9 mouse cellular contexts compared by ENCODE assay signal in the genomic region with DNA sequence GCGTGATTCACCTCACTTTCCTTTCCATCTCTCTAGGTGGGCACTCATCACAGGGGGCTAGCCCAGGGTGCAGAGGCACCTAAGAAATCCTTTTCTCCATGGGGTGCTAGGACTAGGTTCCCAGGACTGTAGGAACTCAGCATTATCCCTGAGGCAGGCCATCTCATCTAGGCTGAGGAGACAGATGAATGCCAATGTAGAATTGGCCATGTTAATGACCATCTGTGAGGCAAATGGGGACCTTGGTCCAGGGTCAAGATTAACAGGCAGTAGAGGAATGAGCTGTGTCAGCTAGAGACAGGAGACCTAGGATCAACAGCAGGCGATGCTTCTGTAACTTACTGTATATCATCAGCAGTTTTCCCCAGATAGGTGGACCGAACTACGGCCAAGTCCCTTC. TPM values are rescaled to one million over a fixed set of nuclear protein-coding genes. Genes with fewer than 3 reads are reported as not detected.
DNase-seq lines count a peak whose midpoint lies in the region; ATAC-seq and TF ChIP-seq lines count a peak whose summit lies in the region.
"Had no signal": no experiment of that assay in that cellular context is flagged by ENCODE, and none has a peak within 500 bp of the region (broad histone marks: within the 10 kb centered on the region; RNA-seq: fewer than 3 reads in every experiment).

No protein-coding gene starts in this region.

- H3K9ac ChIP-seq in intestine, postnatal 0 days (ENCODE audit: low read depth, low read length): no peak overlapping the region

- H3K27me3 ChIP-seq in intestine, postnatal 0 days (replicated peaks; ENCODE audit: control insufficient read depth, insufficient read depth, low read length): no peaks in the 10 kb centered on the region
- no peaks in the 10 kb centered on the region for H3K27me3 ChIP-seq in myocyte (ENCODE audit: control insufficient read depth, insufficient read depth, insufficient read length)
- H3K27me3 ChIP-seq: Patski had no signal

- no peaks in the 10 kb centered on the region for H3K9me3 ChIP-seq in intestine, postnatal 0 days (ENCODE audit: control insufficient read depth)

- no peak overlapping the region for H3ac ChIP-seq in myocyte (ENCODE audit: control insufficient read depth, insufficient read length)

- no peak for ATAC-seq in intestine, postnatal 0 days

- no peak for TF ChIP-seq POLR2A in myocyte (IDR thresholded peaks at IDR 0.05; ENCODE audit: insufficient read length, low read depth)

- intact Hi-C loops in left cerebral cortex, adult 2 months (cut with DNase I): loop anchor here (2.0 to 10.0 kb wide), 4 partner anchors 49 to 215 kb away; partner anchors contain the start of genes Col1a1, Ppp1r9b and Sgca
- intact Hi-C loops in left cerebral cortex, postnatal 4 days (cut with DNase I): loop anchor here (10.0 kb wide), 1 partner anchor 215 kb away; no protein-coding TSS in a partner anchor

- H3K27ac ChIP-seq in left cerebral cortex, adult 2 months: peak overlapping the region; percentile 91
- H3K27ac ChIP-seq in intestine, postnatal 0 days (ENCODE audit: low read depth, low read length): peak overlapping the region; percentile 94

- H3K4me2 ChIP-seq in intestine, postnatal 0 days (replicated peaks; ENCODE audit: low read depth): peak overlapping the region; percentile 88
- peak overlapping the region; percentile 94 for H3K4me2 ChIP-seq in myocyte (ENCODE audit: low read depth)

- no peak for TF ChIP-seq CTCF in left cerebral cortex, adult 2 months (IDR thresholded peaks at IDR 0.05)
- no peak for TF ChIP-seq CTCF in intestine, postnatal 0 days (IDR thresholded peaks at IDR 0.05; ENCODE audit: low read depth)

- peaks cover 26% of the 10 kb centered on the region for H3K36me3 ChIP-seq in intestine, postnatal 0 days (ENCODE audit: control insufficient read depth, insufficient read depth)
- H3K36me3 ChIP-seq in myocyte (ENCODE audit: control insufficient read depth, insufficient read depth): no peaks in the 10 kb centered on the region

- peak overlapping the region; percentile 83 for H3K4me3 ChIP-seq in left cerebral cortex, adult 2 months
- peak overlapping the region; percentile 82; the same call in 1 of the 2 replicates for H3K4me3 ChIP-seq in intestine, postnatal 0 days (ENCODE audit: low read depth, low read length)
- H3K4me3 ChIP-seq in myocyte: peak overlapping the region; percentile 35

- DNase-seq in left cerebral cortex, adult 2 months (ENCODE audit: extremely low spot score in 1 of 2, low spot score in 2 of 2): no peak
- DNase-seq in left cerebral cortex, postnatal 4 days: no peak
- DNase-seq in cerebellum, postnatal 36 days: peak; percentile 65 to 77
- DNase-seq in right cerebral cortex, postnatal 4 days: no peak
- DNase-seq in B cell, adult 2 months: no peak
- no peak for DNase-seq in frontal cortex, adult 2 months (ENCODE audit: extremely low spot score in 1 of 2, low spot score in 1 of 2)

- no peaks in the 10 kb centered on the region for H3K79me2 ChIP-seq in myocyte (ENCODE audit: control insufficient read depth, insufficient read depth)

- peaks cover 6% of the 10 kb centered on the region for H3K4me1 ChIP-seq in intestine, postnatal 0 days (replicated peaks; ENCODE audit: control insufficient read depth, insufficient read depth, low read length)

- 61% methylated on average over 4 of the region's 4 CpGs for WGBS in intestine, postnatal 0 days

TF ChIP-seq in myocyte, 11 proteins besides CTCF, POLR2A, EP300 and RAD21:
- TF ChIP-seq MYOD1 (IDR thresholded peaks at IDR 0.05; ENCODE audit: control insufficient read depth in 1 of 3, insufficient read length in 2 of 3, low read depth in 2 of 3) (no peak), SRF (IDR thresholded peaks at IDR 0.05; ENCODE audit: control insufficient read depth, insufficient read length, low read depth) (no peak), CEBPB (IDR thresholded peaks at IDR 0.05; ENCODE audit: insufficient read depth, poor library complexity, severe bottlenecking) (no peak), MYOG (IDR thresholded peaks at IDR 0.05; ENCODE audit: control insufficient read depth in 1 of 3, insufficient read depth in 1 of 3, insufficient read length in 2 of 3, low read depth in 2 of 3) (no peak), TCF3 (IDR thresholded peaks at IDR 0.05; ENCODE audit: insufficient read length, low read depth) (no peak), TCF12 (IDR thresholded peaks at IDR 0.05; ENCODE audit: insufficient read depth, poor library complexity, severe bottlenecking) (no peak), POLR2AphosphoS2 (IDR thresholded peaks at IDR 0.05; ENCODE audit: insufficient read length, low read depth) (no peak), MAX (IDR thresholded peaks at IDR 0.05; ENCODE audit: low read depth) (no peak), E2F4 (IDR thresholded peaks at IDR 0.05; ENCODE audit: insufficient read depth) (no peak)
TF ChIP-seq in myocyte: peak in this region for 0.

RNA-seq across cellular contexts. Expression of gene Pdk2, which starts 1.4 kb away (rescaled TPM):
- 100 to 1,000 TPM; 109 to 112 TPM for total RNA-seq in left cerebral cortex, adult 2 months (2021)
- total RNA-seq in left cerebral cortex, postnatal 4 days (2021): 10 to 100 TPM; 21.4 to 22.2 TPM
- 53.2 and 57.4 TPM in 2 replicates for polyA plus RNA-seq in intestine, postnatal 0 days (2015; fragmentation: Nextera tagmentation; extraction: Ambion mirVana)
- polyA plus RNA-seq in myocyte (2012; fragmentation: generic; extraction: Trizol): 33.3 TPM
- 88.7 and 97.3 TPM in 2 replicates for polyA plus RNA-seq in frontal cortex, adult 2 months (2012; rRNA removed)

RNA-seq across cellular contexts. Expression of gene Samd14, which starts 30.1 kb away (rescaled TPM):
- 10 to 100 TPM; 25.1 to 30.1 TPM for total RNA-seq in left cerebral cortex, adult 2 months (2021)
- 100 to 1,000 TPM; 173 to 176 TPM for total RNA-seq in left cerebral cortex, postnatal 4 days (2021)
- 6.5 and 6.9 TPM in 2 replicates for polyA plus RNA-seq in intestine, postnatal 0 days (2015; fragmentation: Nextera tagmentation; extraction: Ambion mirVana)
- 14.4 TPM for polyA plus RNA-seq in myocyte (2012; fragmentation: generic; extraction: Trizol)
- 27.5 and 28.1 TPM in 2 replicates for polyA plus RNA-seq in frontal cortex, adult 2 months (2012; rRNA removed)

RNA-seq across cellular contexts. Expression of gene Itga3, which starts 36.8 kb away (rescaled TPM):
- 10 to 100 TPM; 17.4 to 17.8 TPM for total RNA-seq in left cerebral cortex, adult 2 months (2021)
- 10 to 100 TPM; 20.3 to 20.5 TPM for total RNA-seq in left cerebral cortex, postnatal 4 days (2021)
- polyA plus RNA-seq in intestine, postnatal 0 days (2015; fragmentation: Nextera tagmentation; extraction: Ambion mirVana): 51.3 and 57.9 TPM in 2 replicates
- 19.9 TPM for polyA plus RNA-seq in myocyte (2012; fragmentation: generic; extraction: Trizol)
- 12.7 and 14.0 TPM in 2 replicates for polyA plus RNA-seq in frontal cortex, adult 2 months (2012; rRNA removed)

RNA-seq across cellular contexts. Expression of gene Ppp1r9b, which starts 48.9 kb away (rescaled TPM):
- 100 to 1,000 TPM; 709 to 735 TPM for total RNA-seq in left cerebral cortex, adult 2 months (2021)
- 100 to 1,000 TPM; 273 to 276 TPM for total RNA-seq in left cerebral cortex, postnatal 4 days (2021)
- 6.3 and 7.1 TPM in 2 replicates for polyA plus RNA-seq in intestine, postnatal 0 days (2015; fragmentation: Nextera tagmentation; extraction: Ambion mirVana)
- polyA plus RNA-seq in myocyte (2012; fragmentation: generic; extraction: Trizol): 42.4 TPM
- polyA plus RNA-seq in frontal cortex, adult 2 months (2012; rRNA removed): 296 and 312 TPM in 2 replicates

Comparison
In these comparisons a context has a peak if more than half of its experiments do, and no peak if none do; other contexts are left out.
1. DNase-seq: peak in cerebellum, postnatal 36 days (2 of 2); none in left cerebral cortex, adult 2 months (0 of 2), left cerebral cortex, postnatal 4 days (single experiment), right cerebral cortex, postnatal 4 days (single experiment), B cell, adult 2 months (0 of 2) and frontal cortex, adult 2 months (0 of 2).
2. Peak in every context shown above with its lines, with median percentiles within 50 percentile points of each other: H3K4me3 ChIP-seq.